Mouse (Mus musculus) liver, embryonic 11.5 days (tissue): Measurements from ENCODE around the gene Itgb1bp1. TPM values are rescaled to one million over a fixed set of nuclear protein-coding genes. Genes with fewer than 3 reads are reported as not detected.

ENCODE experiments used
- ATAC-seq: fragments of 200-750 bp; cut with Nextera tagmentation; replicated peaks from 2 replicates; pipeline ENCODE4 v1.8.0; 2017; ENCODE audit warnings: moderate number of reproducible peaks, mild to moderate bottlenecking, moderate TSS enrichment, moderate library complexity; ENCODE audit not compliant: low FRiP score
- DNase-seq: peaks from one replicate; pipeline ENCODE4 v3.0.0-alpha.2; 2017; ENCODE audit warnings: low spot score
- H3K27ac ChIP-seq: fragments of 300-500 bp; sonication (generic); 2 replicates; pipeline ENCODE4 v1.5.1; 2014; ENCODE audit warnings: mild to moderate bottlenecking, low read depth, low read length, control low read depth
- H3K27me3 ChIP-seq: fragments of 300-500 bp; sonication (generic); replicated peaks from 2 replicates; pipeline ENCODE4 v1.6.1; 2014; ENCODE audit warnings: low read length, mixed read lengths; ENCODE audit not compliant: control insufficient read depth, insufficient read depth
- H3K36me3 ChIP-seq: fragments of 300-500 bp; sonication (generic); 2 replicates; pipeline ENCODE4 v1.6.1; 2014; ENCODE audit warnings: mild to moderate bottlenecking, low read length, moderate library complexity, mixed read lengths; ENCODE audit not compliant: control insufficient read depth, insufficient read depth
- H3K4me1 ChIP-seq: fragments of 300-500 bp; sonication (generic); replicated peaks from 2 replicates; pipeline ENCODE4 v1.6.1; 2014; ENCODE audit warnings: low read length, mixed read lengths; ENCODE audit not compliant: control insufficient read depth, insufficient read depth
- H3K4me2 ChIP-seq: fragments of 300-500 bp; sonication (generic); 2 replicates; pipeline ENCODE4 v1.6.1; 2014; ENCODE audit warnings: mild to moderate bottlenecking, control low read depth, moderate library complexity
- H3K4me3 ChIP-seq: fragments of 300-500 bp; sonication (generic); 2 replicates; pipeline ENCODE4 v1.5.1; 2014; ENCODE audit warnings: low read depth, low read length, control low read depth
- H3K9ac ChIP-seq: fragments of 300-500 bp; sonication (generic); 2 replicates; pipeline ENCODE4 v1.6.1; 2014; ENCODE audit warnings: low read depth, low read length, control low read depth
- H3K9me3 ChIP-seq: fragments of 300-500 bp; sonication (generic); 2 replicates; pipeline ENCODE4 v1.6.1; 2016; ENCODE audit warnings: low read length, inconsistent platforms, mixed read lengths; ENCODE audit not compliant: control insufficient read depth
- WGBS: fragments of 180-500 bp; shearing (Covaris S2); extraction: QIAGEN DNeasy Blood & Tissue Kit; methylation state at CpG from one replicate; pipeline ENCODE4 v1.1.7; 2014; 5-methylcytosine and 5-hydroxymethylcytosine counted together
- polyA plus RNA-seq: library from polyadenylated mRNA; unstranded; fragments of >200 nt; fragmentation: Nextera tagmentation; extraction: Ambion mirVana; gene quantifications from 2 replicates; pipeline ENCODE4 v1.2.1, GENCODE M21; 2014

Itgb1bp1 gene
- polyA plus RNA-seq, 1 experiment from 2014 or later: 42.8 TPM

DNA sequence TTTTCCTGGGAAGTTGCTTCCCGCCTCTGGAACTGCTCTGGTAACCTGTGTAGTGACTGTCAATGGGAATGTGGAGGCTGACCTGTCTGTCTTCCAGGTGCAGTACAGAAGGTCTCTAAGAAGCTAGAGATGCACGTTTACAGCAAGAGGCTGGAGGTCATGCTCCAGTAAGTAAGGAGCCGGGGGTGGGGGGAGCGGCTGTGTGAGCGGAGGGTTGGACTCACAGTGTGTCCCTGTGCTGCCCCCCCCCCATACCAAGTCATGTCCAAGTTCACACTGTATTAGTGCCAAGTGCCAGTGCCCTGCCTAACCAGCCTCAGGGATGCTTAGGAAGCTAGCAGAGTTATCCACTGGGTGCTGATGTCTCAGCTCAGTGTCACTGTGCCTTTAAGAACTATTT lies 26.1 kb upstream of the Itgb1bp1 start:
- Histone ChIP-seq H3K4me3 (no peak overlapping the region), H3K9ac (no peak overlapping the region), H3K36me3 (peaks cover 34% of the 10 kb centered on the region), H3K27ac (no peak overlapping the region), H3K4me2 (no peak overlapping the region), H3K4me1 (0 out of 2 replicates have a peak, but pooled peaks cover 1% of the 10 kb centered on the region), H3K9me3 (no peaks in the 10 kb centered on the region), H3K27me3 (no peaks in the 10 kb centered on the region)
- ATAC-seq: no peak
- WGBS: 93% methylated on average over 5 of the region's 5 CpGs
- DNase-seq: no peak

DNA sequence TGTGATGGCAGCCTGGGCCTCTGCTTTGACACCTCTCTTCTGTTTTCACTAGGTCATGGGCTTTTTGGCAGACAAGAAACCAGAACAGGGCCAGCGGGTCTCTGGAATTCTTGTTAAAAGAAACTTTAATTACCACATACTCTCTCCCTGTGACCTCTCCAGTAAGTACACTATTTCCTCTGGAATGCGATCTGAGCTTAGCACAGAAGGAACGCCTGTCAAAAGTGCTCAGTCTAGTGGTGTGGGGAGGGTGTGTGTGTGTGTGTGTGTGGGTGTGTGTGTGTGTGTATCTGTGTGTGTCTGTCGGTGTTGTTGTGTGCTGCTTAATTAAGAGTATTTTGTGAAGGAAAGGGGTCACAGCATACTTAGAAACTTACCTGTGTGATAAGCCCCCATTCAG lies 20.6 kb upstream of the Itgb1bp1 start:
- Histone ChIP-seq H3K27me3 (no peaks in the 10 kb centered on the region), H3K4me3 (no peak overlapping the region), H3K9me3 (no peaks in the 10 kb centered on the region), H3K4me2 (no peak overlapping the region), H3K9ac (no peak overlapping the region), H3K36me3 (peaks cover 59% of the 10 kb centered on the region), H3K4me1 (no peaks in the 10 kb centered on the region; the same call in 1 of the 2 replicates), H3K27ac (no peak overlapping the region)
- 90% methylated on average over 4 of the region's 4 CpGs for WGBS
- DNase-seq: no peak
- no peak for ATAC-seq

DNA sequence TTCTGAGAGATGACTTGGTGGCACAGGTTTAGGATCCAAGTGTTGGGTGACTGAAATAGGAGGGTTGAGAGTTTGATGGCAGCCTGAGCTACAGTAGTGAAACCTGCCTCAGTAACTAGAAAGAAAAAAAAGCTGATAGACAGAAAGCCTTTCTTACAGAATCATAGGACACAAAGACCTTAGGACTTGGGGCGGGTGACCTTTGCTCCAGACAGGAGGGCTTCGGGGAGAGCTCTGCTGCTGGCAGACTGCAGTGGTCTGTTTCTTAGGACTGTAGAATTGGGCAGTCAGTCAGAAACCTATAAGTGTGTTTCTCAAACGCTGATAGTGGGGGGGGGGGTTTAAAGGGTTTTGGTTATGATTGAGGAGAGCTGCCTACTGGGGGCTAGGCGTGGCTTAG lies 19.7 kb upstream of the Itgb1bp1 start:
- no peak overlapping the region for H3K27ac ChIP-seq
- H3K4me2 ChIP-seq: no peak overlapping the region
- H3K27me3 ChIP-seq: no peaks in the 10 kb centered on the region
- WGBS: 81% methylated on average over 4 of the region's 4 CpGs
- no peaks in the 10 kb centered on the region for H3K9me3 ChIP-seq
- H3K9ac ChIP-seq: no peak overlapping the region
- no peaks in the 10 kb centered on the region; the same call in 1 of the 2 replicates for H3K4me1 ChIP-seq
- peaks cover 63% of the 10 kb centered on the region for H3K36me3 ChIP-seq
- ATAC-seq (no peak), DNase-seq (no peak)
- H3K4me3 ChIP-seq: no peak overlapping the region

DNA sequence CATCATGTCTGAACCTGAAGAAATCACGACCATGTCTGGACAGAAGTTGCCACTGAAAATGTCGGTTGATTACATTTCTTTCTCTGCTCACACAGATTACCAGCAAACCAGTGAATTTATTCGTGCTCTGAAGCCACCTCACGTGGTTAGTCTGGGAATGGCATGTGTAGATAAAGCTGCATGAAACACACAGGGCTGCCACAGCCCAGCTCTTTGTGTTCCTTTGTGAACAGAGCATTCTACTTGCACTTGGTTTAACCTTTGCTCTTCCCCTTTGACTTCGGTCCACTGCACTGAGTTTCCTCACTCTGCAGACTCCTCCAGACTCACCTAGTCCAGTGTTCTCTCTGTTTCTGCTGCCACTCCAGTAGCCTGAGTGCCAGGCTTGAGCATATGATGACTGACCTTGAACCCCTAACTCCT lies 16.3 kb upstream of the Itgb1bp1 start:
- Histone ChIP-seq H3K27me3 (no peaks in the 10 kb centered on the region), H3K9ac (no peak overlapping the region), H3K4me2 (no peak overlapping the region), H3K36me3 (peaks cover 59% of the 10 kb centered on the region), H3K4me1 (no peaks in the 10 kb centered on the region; the same call in 1 of the 2 replicates), H3K9me3 (no peaks in the 10 kb centered on the region), H3K27ac (no peak overlapping the region), H3K4me3 (no peak overlapping the region)
- whole genome bisulfite sequencing: 49% methylated on average over 5 of the region's 5 CpGs
- ATAC-seq (peak; percentile 71), DNase-seq (no peak)

DNA sequence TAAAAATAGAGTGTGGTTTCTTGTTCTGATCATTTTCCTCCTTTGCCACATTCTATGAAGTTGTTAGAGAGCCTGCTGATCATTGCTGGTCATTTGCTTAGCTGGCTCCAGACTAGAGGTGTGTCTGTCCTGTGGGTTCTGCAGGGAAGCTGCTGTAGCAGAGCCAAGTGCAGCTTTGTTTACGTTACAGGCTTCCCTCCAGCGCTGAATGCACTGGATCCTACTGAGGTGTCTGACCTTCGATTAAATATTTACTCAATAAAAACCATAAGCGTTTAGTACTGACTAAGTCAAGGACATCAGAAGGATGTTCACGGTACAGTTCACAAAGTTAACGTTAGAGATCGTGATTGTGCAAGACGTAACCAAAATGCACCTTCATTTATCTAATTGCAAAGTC lies 15.8 kb upstream of the Itgb1bp1 start:
- Histone ChIP-seq H3K9ac (no peak overlapping the region), H3K4me1 (no peaks in the 10 kb centered on the region; the same call in 1 of the 2 replicates), H3K9me3 (no peaks in the 10 kb centered on the region), H3K4me3 (no peak overlapping the region), H3K4me2 (no peak overlapping the region), H3K27ac (peak overlapping the region; percentile 41; the same call in 1 of the 2 replicates), H3K36me3 (peaks cover 60% of the 10 kb centered on the region), H3K27me3 (no peaks in the 10 kb centered on the region)
- no peak for ATAC-seq
- 81% methylated on average over 8 of the region's 8 CpGs for WGBS
- DNase-seq: no peak

DNA sequence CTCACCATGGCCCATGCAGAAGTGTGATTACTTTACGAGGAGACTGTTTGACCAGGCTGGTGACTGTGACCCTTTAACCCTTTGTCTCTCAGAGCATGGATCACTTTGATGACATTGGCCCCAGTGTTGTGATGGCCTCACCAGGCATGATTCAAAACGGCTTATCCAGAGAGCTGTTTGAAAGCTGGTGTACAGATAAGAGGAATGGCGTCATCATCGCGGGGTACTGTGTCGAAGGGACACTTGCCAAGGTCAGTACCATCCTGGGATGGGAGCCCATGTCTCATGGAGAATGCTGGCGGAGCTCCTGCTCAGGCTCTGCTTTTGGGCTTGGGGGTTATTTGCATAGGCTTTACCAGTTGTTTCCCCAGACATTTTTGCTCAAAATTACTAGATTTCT lies 15.2 kb upstream of the Itgb1bp1 start:
- Histone ChIP-seq H3K9ac (no peak overlapping the region), H3K27ac (no peak overlapping the region), H3K4me1 (no peaks in the 10 kb centered on the region; the same call in 1 of the 2 replicates), H3K36me3 (peaks cover 57% of the 10 kb centered on the region), H3K9me3 (no peaks in the 10 kb centered on the region), H3K4me3 (no peak overlapping the region), H3K27me3 (no peaks in the 10 kb centered on the region), H3K4me2 (no peak overlapping the region)
- no peak; the same call in 1 of the 2 replicates for ATAC-seq
- no peak for DNase-seq
- 79% methylated on average over 7 of the region's 7 CpGs for WGBS

DNA sequence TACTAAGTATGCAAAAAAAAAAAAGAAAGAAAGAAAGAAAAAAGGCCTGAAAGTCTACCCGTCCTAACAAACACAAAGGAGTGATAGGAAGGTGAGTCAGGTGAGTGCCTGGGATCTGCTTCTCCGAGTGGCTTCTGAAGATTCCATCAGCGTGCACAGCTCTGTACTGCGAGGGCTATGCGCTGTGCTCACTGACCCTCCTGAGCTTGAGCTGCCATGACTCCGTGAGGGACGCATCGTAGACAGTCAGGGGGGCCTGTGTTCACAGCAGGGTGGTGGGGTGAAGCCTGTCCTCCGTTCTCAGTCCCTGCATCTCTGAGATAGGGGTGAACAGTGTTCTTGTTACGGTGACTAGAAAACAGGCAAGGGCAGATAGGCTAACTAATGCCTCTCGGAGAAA lies 12.8 kb upstream of the Itgb1bp1 start:
- no peak overlapping the region for H3K4me2 ChIP-seq
- H3K4me3 ChIP-seq: no peak overlapping the region
- no peak for ATAC-seq
- WGBS: 91% methylated on average over 11 of the region's 11 CpGs
- H3K27me3 ChIP-seq: no peaks in the 10 kb centered on the region
- H3K27ac ChIP-seq: no peak overlapping the region
- no peaks in the 10 kb centered on the region for H3K9me3 ChIP-seq
- no peak overlapping the region for H3K9ac ChIP-seq
- peaks cover 56% of the 10 kb centered on the region for H3K36me3 ChIP-seq
- H3K4me1 ChIP-seq: no peaks in the 10 kb centered on the region; the same call in 1 of the 2 replicates
- DNase-seq: no peak

DNA sequence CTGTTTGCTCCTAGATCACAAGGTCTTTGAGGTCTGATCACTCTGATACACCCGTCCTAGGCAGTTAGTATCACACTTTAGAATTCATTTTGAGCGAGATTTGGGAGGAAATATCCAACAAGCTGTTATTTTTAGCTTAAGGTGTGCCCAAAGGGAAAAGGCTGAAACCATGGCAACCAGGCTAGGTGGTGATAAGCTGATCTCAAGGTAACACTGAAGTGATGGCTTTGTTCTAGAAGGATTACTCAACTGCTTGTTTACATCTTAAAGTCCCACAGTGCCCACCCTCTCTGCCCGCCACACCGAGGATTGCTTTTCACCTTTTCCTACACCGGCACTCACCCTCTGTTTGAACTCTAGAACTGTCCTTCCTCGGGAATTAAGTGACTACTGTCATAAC lies 3.6 kb upstream of the Itgb1bp1 start:
- Histone ChIP-seq H3K9me3 (no peaks in the 10 kb centered on the region), H3K4me1 (peaks cover 9% of the 10 kb centered on the region; the same call in 1 of the 2 replicates), H3K4me2 (no peak overlapping the region), H3K36me3 (peaks cover 21% of the 10 kb centered on the region), H3K27me3 (no peaks in the 10 kb centered on the region), H3K9ac (no peak overlapping the region), H3K4me3 (no peak overlapping the region), H3K27ac (no peak overlapping the region)
- WGBS: 79% methylated on average over 6 of the region's 6 CpGs
- ATAC-seq: no peak
- no peak for DNase-seq

DNA sequence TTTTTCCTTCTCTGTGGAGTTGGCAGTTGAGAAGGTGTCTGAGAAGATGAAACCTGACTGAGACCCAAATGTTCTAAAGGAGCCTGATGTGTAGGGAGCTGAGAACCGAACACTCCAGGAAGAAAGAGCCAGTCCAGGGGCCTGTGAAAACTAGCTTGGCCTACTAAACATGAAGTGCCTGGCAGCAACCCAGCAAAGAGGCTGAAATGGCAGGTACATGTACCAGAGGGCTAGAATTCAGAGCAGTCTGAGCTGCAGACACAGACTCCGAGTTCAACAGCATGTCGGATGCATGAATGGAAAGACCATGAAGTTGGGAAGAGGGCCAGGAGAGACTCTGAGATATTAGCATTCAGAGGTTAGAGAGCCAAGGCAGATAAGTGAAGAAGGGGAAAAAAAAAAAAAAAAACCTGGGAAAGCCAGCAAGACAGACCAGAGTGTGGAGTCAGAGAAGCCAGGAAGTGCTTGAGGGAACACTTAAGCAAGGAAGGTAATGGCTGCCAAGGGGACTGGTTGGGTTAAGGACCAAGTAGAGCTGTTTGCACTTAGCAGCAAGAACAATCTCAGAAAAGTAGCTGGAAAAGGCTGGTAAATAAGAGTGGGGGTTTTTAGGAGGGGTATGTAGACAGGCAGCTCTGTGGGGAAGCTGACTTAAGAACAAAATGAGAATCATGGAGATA lies 2.8 kb upstream of the Itgb1bp1 start:
- no peak overlapping the region for H3K4me2 ChIP-seq
- DNase-seq (no peak), ATAC-seq (no peak)
- no peak overlapping the region for H3K4me3 ChIP-seq
- H3K4me1 ChIP-seq: peaks cover 9% of the 10 kb centered on the region; the same call in 1 of the 2 replicates
- H3K9ac ChIP-seq: no peak overlapping the region
- no peaks in the 10 kb centered on the region for H3K27me3 ChIP-seq
- no peak overlapping the region for H3K27ac ChIP-seq
- no peaks in the 10 kb centered on the region for H3K9me3 ChIP-seq
- H3K36me3 ChIP-seq: peaks cover 16% of the 10 kb centered on the region
- 91% methylated on average over 3 of the region's 3 CpGs for WGBS
